ENCODE assay signal across 11 mouse cellular contexts in the genomic region with DNA sequence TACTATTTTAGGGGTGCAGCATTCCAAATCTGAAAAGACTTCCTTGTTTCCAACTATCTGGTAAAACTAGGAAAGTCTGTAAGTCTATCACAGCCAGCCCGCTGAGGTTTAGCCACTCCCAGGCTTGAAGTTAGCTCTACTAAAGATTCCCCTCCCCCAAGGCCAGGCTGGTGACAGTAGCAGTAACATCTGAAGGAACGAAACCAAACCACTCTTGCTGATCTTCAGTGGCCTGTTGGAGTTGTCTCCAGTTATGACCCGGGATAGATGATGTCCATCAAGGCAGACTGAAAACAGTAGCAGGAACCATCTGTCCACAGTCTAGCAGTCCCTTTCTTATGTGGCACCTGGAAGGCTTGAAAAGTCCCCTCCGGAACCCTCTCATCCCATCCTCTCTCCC. TPM values are rescaled to one million over a fixed set of nuclear protein-coding genes. Genes with fewer than 3 reads are reported as not detected.
DNase-seq lines count a peak whose midpoint lies in the region; ATAC-seq and TF ChIP-seq lines count a peak whose summit lies in the region.
"Had no signal": no experiment of that assay in that cellular context is flagged by ENCODE, and none has a peak within 500 bp of the region (broad histone marks: within the 10 kb centered on the region; RNA-seq: fewer than 3 reads in every experiment).

No protein-coding gene starts in this region.

- no peak for ATAC-seq in heart, embryonic 15.5 days (replicated peaks; ENCODE audit: insufficient number of reproducible peaks, insufficient read depth, low FRiP score, low read depth)
- ATAC-seq in limb, embryonic 14.5 days (ENCODE audit: low FRiP score, low read depth) = no peak

- peaks cover 42% of the 10 kb centered on the region for H3K27me3 ChIP-seq in heart, embryonic 15.5 days
- H3K27me3 ChIP-seq in limb, embryonic 14.5 days (ENCODE audit: control insufficient read depth, insufficient read depth, low read length) = no peaks in the 10 kb centered on the region

- no peak for TF ChIP-seq POLR2A in limb, embryonic 14.5 days (IDR thresholded peaks at IDR 0.05; ENCODE audit: borderline replicate concordance, extremely low read depth, insufficient read depth, insufficient read length)

- peak overlapping the region; percentile 25 for H3K4me3 ChIP-seq in heart, embryonic 15.5 days
- H3K4me3 ChIP-seq in limb, embryonic 14.5 days (replicated peaks; ENCODE audit: low read length) = no peak overlapping the region

- H3K9ac ChIP-seq in heart, embryonic 15.5 days = no peak overlapping the region
- no peak overlapping the region for H3K9ac ChIP-seq in limb, embryonic 14.5 days (ENCODE audit: low read depth, low read length, severe bottlenecking)

- peak overlapping the region; percentile 50 for H3K4me2 ChIP-seq in heart, embryonic 15.5 days
- no peak overlapping the region; the same call in 1 of the 2 replicates for H3K4me2 ChIP-seq in limb, embryonic 14.5 days (replicated peaks; ENCODE audit: low read depth, low read length, severe bottlenecking)

- no peak for DNase-seq in heart, postnatal 4 days
- peak; percentile 84 for DNase-seq in A20 (ENCODE audit: low read depth, low spot score)
- peak; percentile 75 for DNase-seq in c-Kit-positive CD71-positive TER-119-negative erythroid progenitor cells, embryonic 14.5 days (ENCODE audit: low read depth)
- DNase-seq in limb, embryonic 14.5 days (ENCODE audit: low spot score) = peak; percentile 17
- no peak for DNase-seq in urinary bladder, postnatal 4 days (ENCODE audit: low spot score in 2 of 2)
- DNase-seq in frontal cortex, postnatal 25 days (ENCODE audit: low spot score in 2 of 2) = no peak
- no peak for DNase-seq in left cerebral cortex, postnatal 10 days (ENCODE audit: extremely low spot score in 1 of 2, low spot score in 2 of 2)
- DNase-seq: thymus, adult 2 months had no signal

- no peak overlapping the region for H3K27ac ChIP-seq in heart, embryonic 15.5 days
- no peak overlapping the region for H3K27ac ChIP-seq in limb, embryonic 14.5 days (replicated peaks; ENCODE audit: low read depth, low read length)

- 16% methylated on average over 4 of the region's 4 CpGs for WGBS in heart, embryonic 15.5 days
- WGBS in limb, embryonic 14.5 days = 17% methylated on average over 4 of the region's 4 CpGs

- H3K9me3 ChIP-seq in heart, embryonic 15.5 days (replicated peaks) = no peaks in the 10 kb centered on the region
- H3K9me3 ChIP-seq in limb, embryonic 14.5 days (ENCODE audit: control insufficient read depth, low read length) = no peaks in the 10 kb centered on the region

- H3K36me3 ChIP-seq in heart, embryonic 15.5 days = no peaks in the 10 kb centered on the region
- no peaks in the 10 kb centered on the region for H3K36me3 ChIP-seq in limb, embryonic 14.5 days (ENCODE audit: control insufficient read depth, insufficient read depth, low read length)

- H3K4me1 ChIP-seq in heart, embryonic 15.5 days (replicated peaks) = peaks cover 4% of the 10 kb centered on the region; the same call in 1 of the 2 replicates
- no peaks in the 10 kb centered on the region for H3K4me1 ChIP-seq in limb, embryonic 14.5 days (ENCODE audit: control insufficient read depth, insufficient read depth, low read length)

- intact Hi-C loops in left cerebral cortex, postnatal 10 days (cut with DNase I) = no loop called here

RNA-seq across cellular contexts. Expression of gene BC107364, which starts 24.8 kb away (rescaled TPM):
- polyA plus RNA-seq in heart, embryonic 15.5 days (2015; fragmentation: Nextera tagmentation; extraction: Ambion mirVana) = 0.53 and 1.0 TPM in 2 replicates
- total RNA-seq in heart, postnatal 4 days (2021) = under 1 TPM in 1 of 2 experiments, not detected in 1; 0.50 TPM
- 0.10 TPM in 1 of 2 replicates, not detected in the other for polyA plus RNA-seq in limb, embryonic 14.5 days (2012; rRNA removed)
- 0.40 TPM in 1 of 2 replicates, not detected in the other for polyA plus RNA-seq in limb, embryonic 14.5 days (2014; fragmentation: Nextera tagmentation; extraction: Ambion mirVana)
- not detected for total RNA-seq in left cerebral cortex, postnatal 10 days (2021)
- total RNA-seq: adrenal gland, postnatal 36 days; hematopoietic stem cell, adult 5-6 weeks had no signal

Comparison
In these comparisons a context has a peak if more than half of its experiments do, and no peak if none do; other contexts are left out.
1. DNase-seq: peak in A20 (single experiment), c-Kit-positive CD71-positive TER-119-negative erythroid progenitor cells, embryonic 14.5 days (single experiment) and limb, embryonic 14.5 days (single experiment); none in heart, postnatal 4 days (single experiment), urinary bladder, postnatal 4 days (0 of 2), frontal cortex, postnatal 25 days (0 of 2) and left cerebral cortex, postnatal 10 days (0 of 2).